Mouse (Mus musculus): ENCODE results near the gene Dalrd3.

DNA sequence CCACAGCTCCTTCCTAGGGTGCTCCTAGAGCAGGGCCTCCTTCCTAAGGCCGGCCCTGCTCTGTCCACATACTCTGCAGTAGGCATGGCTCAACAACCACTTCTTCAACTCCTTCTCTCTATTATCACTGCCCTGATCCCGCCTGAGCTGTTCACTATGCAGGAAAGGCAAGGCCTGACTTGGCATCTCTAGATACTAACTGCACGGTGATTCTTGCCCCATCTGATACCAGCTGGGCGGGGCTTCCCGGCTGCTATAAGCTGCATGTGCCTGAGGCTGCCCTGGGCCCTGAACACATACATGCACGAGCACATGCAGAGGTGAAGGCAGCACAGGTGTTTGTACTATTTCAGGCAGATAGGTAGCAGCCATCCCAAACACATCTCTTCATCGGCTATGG lies 5.6 kb upstream of the Dalrd3 start:
- no peak for TF ChIP-seq POLR2A (IDR thresholded peaks at IDR 0.05; ENCODE audit: borderline replicate concordance, extremely low read depth, insufficient read depth, insufficient read length, poor library complexity, severe bottlenecking)
- TF ChIP-seq CTCF (IDR thresholded peaks at IDR 0.05; ENCODE audit: borderline replicate concordance, extremely low read depth, insufficient read depth, insufficient read length), result no peak
